Mouse (Mus musculus) brain, embryonic 14.5 days (tissue): ENCODE data around the gene Npcd. TPM values are rescaled to one million over a fixed set of nuclear protein-coding genes. Genes with fewer than 3 reads are reported as not detected.

Experiments used
- DNase-seq: peaks from one replicate; pipeline ENCODE4 v3.0.0-alpha.2; 2011; ENCODE audit warnings: low read depth
- CTCF ChIP-seq: fragments of 200-500 bp; IDR thresholded peaks from 2 replicates; pipeline ENCODE4 v1.5.1; 2012; ENCODE audit warnings: inconsistent platforms, mild to moderate bottlenecking, moderate library complexity, borderline replicate concordance; ENCODE audit not compliant: insufficient read depth, insufficient read length; ENCODE audit errors: extremely low read depth
- POLR2A ChIP-seq: fragments of 200-500 bp; IDR thresholded peaks from 2 replicates; pipeline ENCODE4 v1.6.1; 2012; ENCODE audit warnings: mild to moderate bottlenecking, inconsistent platforms, borderline replicate concordance; ENCODE audit not compliant: poor library complexity, insufficient read depth, insufficient read length, severe bottlenecking; ENCODE audit errors: extremely low read depth
- polyA plus RNA-seq: library from polyadenylated mRNA; depleted of rRNA; stranded (reverse); fragments of >200 nt; gene quantifications from 2 replicates; pipeline ENCODE4 v1.2.3, GENCODE M21; 2012; rRNA removed

Npcd gene
- polyA plus RNA-seq, 1 experiment, result 1.8 TPM

- TF ChIP-seq CTCF (no peak), POLR2A (no peak)
- DNase-seq, result no peak
Measured at GRCm38 (mm10) chr15:79741173-79741858, 92.7 kb downstream of the Npcd start.

- TF ChIP-seq POLR2A (no peak), CTCF (no peak)
- DNase-seq, result no peak
Measured at GRCm38 (mm10) chr15:79740739-79741138, 93.3 kb downstream of the Npcd start.

Other genes with a start within 250 kb of the Npcd start
- 4.0 and 5.0 TPM in 2 replicates for gene Dmc1, start 229.1 kb downstream of the Npcd start, polyA plus RNA-seq
- 33.7 and 33.9 TPM in 2 replicates for gene Fam227a, start 175.3 kb downstream of the Npcd start, polyA plus RNA-seq
- gene Cby1, start 175.0 kb downstream of the Npcd start, polyA plus RNA-seq, result 29.4 and 31.5 TPM in 2 replicates
- gene Tomm22, start 163.4 kb downstream of the Npcd start, polyA plus RNA-seq, result 114 and 142 TPM in 2 replicates
- 34.9 and 37.4 TPM in 2 replicates for gene Josd1, start 146.3 kb downstream of the Npcd start, polyA plus RNA-seq
- gene Gtpbp1, start 143.4 kb downstream of the Npcd start, polyA plus RNA-seq, result 41.2 and 61.0 TPM in 2 replicates
- 46.5 and 47.9 TPM in 2 replicates for gene Sun2, start 91.7 kb downstream of the Npcd start, polyA plus RNA-seq
- 77.6 and 110 TPM in 2 replicates for gene Dnal4, start 56.4 kb downstream of the Npcd start, polyA plus RNA-seq
- gene Nptxr, start 29.5 kb downstream of the Npcd start, polyA plus RNA-seq, result 20.7 and 53.6 TPM in 2 replicates
- 69.6 and 84.6 TPM in 2 replicates for gene Cbx6, start 451 bp upstream of the Npcd start, polyA plus RNA-seq
- 4.7 and 5.6 TPM in 2 replicates for gene Apobec3, start 57.4 kb upstream of the Npcd start, polyA plus RNA-seq
- 10.9 and 14.4 TPM in 2 replicates for gene Cbx7, start 136.9 kb upstream of the Npcd start, polyA plus RNA-seq
- gene Pdgfb, start 180.7 kb upstream of the Npcd start, polyA plus RNA-seq, result 12.3 and 16.8 TPM in 2 replicates